Mouse (Mus musculus) gastrocnemius, postnatal 14 days (tissue): ENCODE measurements around the gene Siva1. TPM values are rescaled to one million over a fixed set of nuclear protein-coding genes. Genes with fewer than 3 reads are reported as not detected.

Experiments
- DNase-seq: peaks from one replicate; pipeline ENCODE4 v3.0.0; 2021; ENCODE audit warnings: mixed read lengths
- intact Hi-C: fragments of 180-260 bp; cut with DNase I; formaldehyde crosslinking; loops from one replicate; pipeline ENCODE4 v1.15.1; 2025; ENCODE audit warnings: low total_unique reads
- total RNA-seq, 2 experiments: library from RNA; stranded (reverse); gene quantifications; 2 replicates each; pipeline ENCODE4 v1.2.3; 2021

The Siva1 gene
- total RNA-seq, 2 experiments from 2014 or later: 16.9 to 18.7 TPM

- intact Hi-C loops: loop anchor here (2.0 kb wide), 1 partner anchor 55 kb away; no protein-coding TSS in a partner anchor
Measured at GRCm38 (mm10) chr12:112651778-112652439, 7.4 kb downstream of the Siva1 start.

GRCm38 (mm10) chr12:112653157-112653824 lies 8.8 kb downstream of the Siva1 start:
- DNase-seq: peak; percentile 86
- intact Hi-C loops: loop anchor here (2.0 kb wide), 1 partner anchor 54 kb away; no protein-coding TSS in a partner anchor

More at GRCm38 (mm10) chr12:112651778-112652439, 7.4 kb downstream of the Siva1 start:
- DNase-seq: no peak

- no peak for DNase-seq
- intact Hi-C loops: no loop called here
Measured at GRCm38 (mm10) chr12:112654076-112654475, 9.6 kb downstream of the Siva1 start.

- no peak for DNase-seq
- intact Hi-C loops: no loop called here
Measured at GRCm38 (mm10) chr12:112658619-112659018, 14.1 kb downstream of the Siva1 start.

- DNase-seq: peak; percentile 83
- intact Hi-C loops: no loop called here
Measured at GRCm38 (mm10) chr12:112659109-112659508, 14.6 kb downstream of the Siva1 start.

DNA sequence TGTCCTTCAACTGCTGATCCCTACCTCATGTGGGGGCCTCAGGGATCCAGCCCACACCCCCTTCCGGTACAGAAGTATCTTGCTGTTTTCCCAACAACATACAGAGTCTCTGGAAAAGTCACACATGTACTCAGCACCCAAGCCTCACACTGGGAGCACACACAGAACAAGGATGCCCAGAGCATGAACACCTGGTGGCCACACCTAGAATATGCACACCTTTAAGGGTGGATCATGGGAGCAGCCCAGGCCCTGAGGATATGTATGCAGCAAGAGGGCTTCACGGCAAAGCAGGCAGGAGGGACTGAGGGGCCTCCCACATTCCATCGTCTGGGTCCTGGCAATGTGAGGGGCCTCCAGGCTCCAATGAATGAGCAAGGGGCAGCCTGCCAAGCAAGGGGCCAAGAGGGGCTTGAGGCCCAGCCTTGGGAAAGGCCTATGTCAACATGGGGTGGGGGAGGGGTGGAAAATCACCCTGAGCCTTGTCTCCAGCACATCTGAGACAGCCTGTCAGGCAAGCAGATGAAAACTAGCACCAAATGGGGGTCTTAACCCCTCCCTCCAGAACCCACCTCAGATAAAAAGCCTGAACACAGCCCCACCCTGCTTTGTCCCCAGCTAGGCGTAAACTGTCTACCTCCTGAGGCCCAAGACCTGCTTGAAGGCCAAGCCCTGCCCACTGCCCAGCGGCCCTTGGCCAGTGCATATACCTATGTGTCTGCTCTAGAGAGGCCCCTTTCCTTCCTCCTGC lies 16.3 kb downstream of the Siva1 start:
- intact Hi-C loops: no loop called here
- no peak for DNase-seq

GRCm38 (mm10) chr12:112661327-112661605 lies 16.8 kb downstream of the Siva1 start:
- no peak for DNase-seq
- intact Hi-C loops: no loop called here

DNA sequence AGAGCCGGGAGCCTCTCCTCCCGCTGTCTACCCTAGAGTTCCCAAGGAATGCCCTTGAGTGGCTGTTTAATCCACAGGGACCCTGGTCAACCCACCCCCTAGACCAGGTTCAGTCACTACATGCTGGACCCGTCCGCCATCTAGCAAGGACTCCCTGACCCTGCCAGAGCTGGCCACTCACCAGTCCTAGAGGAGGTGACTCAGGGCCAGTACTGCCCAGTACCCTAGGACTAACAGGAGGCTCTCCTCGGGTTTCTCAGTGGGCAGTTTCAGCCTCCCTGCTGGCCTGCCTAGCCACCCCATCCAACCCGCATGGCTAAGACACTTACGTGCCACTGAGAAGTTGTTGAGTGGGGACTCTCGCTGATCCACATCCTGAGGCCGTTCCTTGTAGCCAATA lies 17.4 kb downstream of the Siva1 start:
- DNase-seq: no peak
- intact Hi-C loops: no loop called here

DNA sequence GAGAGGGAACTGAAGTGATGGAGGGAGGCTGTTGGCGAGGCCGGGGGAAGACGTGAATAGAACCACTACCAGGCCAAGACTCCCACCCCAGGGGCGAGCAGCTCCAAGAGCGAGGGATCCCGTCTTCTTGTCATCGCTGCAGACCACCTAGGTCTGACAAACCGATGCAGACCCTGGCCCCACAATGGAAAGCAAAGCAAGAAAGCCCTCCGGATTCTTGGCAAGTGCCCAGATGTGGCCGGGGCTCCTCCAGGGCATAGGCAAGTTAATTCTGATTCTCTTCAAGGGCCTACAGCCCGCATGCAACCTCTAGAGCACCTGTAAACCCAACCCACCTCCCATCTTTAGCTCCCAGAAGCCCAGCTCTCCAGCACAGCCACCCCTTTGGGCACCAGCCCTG lies 18.8 kb downstream of the Siva1 start:
- DNase-seq: no peak
- intact Hi-C loops: no loop called here

GRCm38 (mm10) chr12:112663716-112664115 lies 19.2 kb downstream of the Siva1 start:
- no peak for DNase-seq
- intact Hi-C loops: no loop called here

GRCm38 (mm10) chr12:112664124-112664523 lies 19.6 kb downstream of the Siva1 start:
- intact Hi-C loops: no loop called here
- no peak for DNase-seq

GRCm38 (mm10) chr12:112664656-112665055 lies 20.2 kb downstream of the Siva1 start:
- intact Hi-C loops: no loop called here
- DNase-seq: no peak

- peak; percentile 70 for DNase-seq
Measured at GRCm38 (mm10) chr12:112665445-112665844, 21.0 kb downstream of the Siva1 start.

DNA sequence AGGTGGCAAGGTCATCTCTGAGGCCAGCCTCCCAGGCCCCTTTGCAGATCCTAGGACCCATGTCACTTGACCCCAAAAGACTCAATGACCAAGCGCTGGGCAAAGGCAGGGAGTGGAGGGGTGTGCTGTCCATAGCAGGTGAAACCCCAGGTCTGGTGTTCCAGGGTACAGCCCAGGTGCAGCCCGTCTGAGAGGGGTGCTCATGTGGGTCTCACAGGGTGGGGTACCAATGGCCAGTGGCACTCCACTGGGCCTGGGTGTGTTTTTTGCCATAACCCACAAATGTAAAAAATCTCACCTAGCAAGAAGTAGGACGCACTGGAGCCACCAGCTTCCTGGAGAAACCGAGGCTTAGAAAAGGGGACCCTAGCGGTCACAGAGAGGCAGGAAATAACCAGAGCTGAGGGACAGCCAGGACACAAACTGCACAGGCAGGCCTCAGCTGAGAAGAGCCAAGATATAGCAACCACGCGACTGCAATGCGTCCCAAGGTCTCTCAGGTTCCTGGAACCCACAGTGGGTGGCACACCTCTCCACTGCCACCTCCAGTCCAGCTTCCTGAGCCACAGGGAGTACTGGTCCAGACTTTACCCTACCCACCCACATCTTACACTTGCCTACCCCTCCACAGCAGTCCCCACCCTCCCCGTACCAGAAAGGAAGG lies 21.5 kb downstream of the Siva1 start:
- no peak for DNase-seq
- intact Hi-C loops: no loop called here

More at GRCm38 (mm10) chr12:112665445-112665844, 21.0 kb downstream of the Siva1 start:
- intact Hi-C loops: no loop called here

- no peak for DNase-seq
- intact Hi-C loops: no loop called here
Measured at GRCm38 (mm10) chr12:112667619-112668297, 23.3 kb downstream of the Siva1 start.

GRCm38 (mm10) chr12:112670718-112671393 lies 26.4 kb downstream of the Siva1 start:
- intact Hi-C loops: no loop called here
- DNase-seq: peak; percentile 80

DNA sequence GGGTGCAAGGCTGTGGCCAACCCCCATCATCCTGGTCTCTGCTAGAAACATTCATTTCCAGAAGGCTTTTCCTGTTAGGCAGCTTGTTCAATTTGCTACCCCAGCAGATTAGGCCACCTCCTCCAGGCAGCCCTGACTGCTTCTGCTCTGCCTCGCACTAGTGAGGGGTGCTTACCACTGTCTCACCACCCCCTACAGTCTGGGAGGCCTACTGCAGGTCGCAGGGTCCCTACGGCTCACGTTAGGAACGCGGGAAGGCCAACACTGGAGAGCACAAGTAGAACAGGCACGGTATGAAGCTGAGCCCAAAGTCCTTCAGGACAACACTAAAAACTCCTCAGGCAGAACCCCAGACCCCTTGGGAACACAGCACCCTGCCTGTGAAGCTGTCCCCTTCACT lies 27.4 kb downstream of the Siva1 start:
- DNase-seq: no peak
- intact Hi-C loops: no loop called here

DNA sequence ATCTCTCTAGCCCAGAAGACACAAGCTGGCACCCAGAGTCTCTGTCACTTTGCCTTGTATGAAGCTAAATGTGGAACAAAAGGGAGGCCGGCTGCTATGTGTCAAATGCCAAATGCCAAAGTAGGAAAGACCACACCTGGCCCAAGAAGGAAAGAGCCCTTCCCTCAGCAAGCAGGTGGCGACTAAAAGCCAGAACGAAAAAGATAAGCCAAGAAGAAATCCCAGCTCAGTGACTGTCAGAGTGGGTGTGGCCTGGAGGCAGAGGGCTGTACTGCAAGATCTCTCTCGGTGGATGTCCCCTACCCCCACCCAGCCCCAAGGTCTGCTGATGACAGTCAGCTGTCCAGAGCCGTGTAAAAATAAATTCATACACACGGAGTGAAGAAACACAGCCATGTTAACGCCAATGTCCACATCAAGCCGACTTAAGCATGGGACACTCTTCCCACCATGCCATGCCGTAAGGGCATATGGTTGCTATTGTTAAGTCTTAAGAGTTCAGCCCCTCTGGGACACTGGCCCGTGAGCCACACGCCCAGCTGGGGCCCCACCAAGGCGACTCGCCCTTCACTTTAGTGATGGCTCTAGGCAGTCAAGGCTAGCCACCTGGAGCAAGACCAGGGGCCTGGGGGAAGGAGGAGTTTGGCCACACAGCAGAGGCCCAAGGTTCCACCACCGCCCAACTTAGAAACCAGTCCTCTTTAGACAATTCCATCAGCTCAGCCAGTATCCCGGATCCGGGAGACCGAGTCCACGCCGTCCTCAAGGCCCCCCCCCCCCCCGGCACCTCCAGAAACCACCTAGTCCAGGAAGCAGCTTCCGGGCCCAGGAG lies 28.5 kb downstream of the Siva1 start:
- DNase-seq: peak; percentile 69
- intact Hi-C loops: no loop called here
